Mouse (Mus musculus): Measurements from ENCODE around the gene Nup107. TPM values are rescaled to one million over a fixed set of nuclear protein-coding genes. Genes with fewer than 3 reads are reported as not detected.
A peak's percentile ranks its signal among the peaks of the same experiment; 100 is the strongest.
"Not testable (repeated sequence)": the region's sequence is repeated elsewhere in the genome, so short reads cannot be mapped to it uniquely, and the experiment has no call there.

Gene Nup107
- total RNA-seq, 1 experiment from 2014 or later = 96.1 TPM

DNA sequence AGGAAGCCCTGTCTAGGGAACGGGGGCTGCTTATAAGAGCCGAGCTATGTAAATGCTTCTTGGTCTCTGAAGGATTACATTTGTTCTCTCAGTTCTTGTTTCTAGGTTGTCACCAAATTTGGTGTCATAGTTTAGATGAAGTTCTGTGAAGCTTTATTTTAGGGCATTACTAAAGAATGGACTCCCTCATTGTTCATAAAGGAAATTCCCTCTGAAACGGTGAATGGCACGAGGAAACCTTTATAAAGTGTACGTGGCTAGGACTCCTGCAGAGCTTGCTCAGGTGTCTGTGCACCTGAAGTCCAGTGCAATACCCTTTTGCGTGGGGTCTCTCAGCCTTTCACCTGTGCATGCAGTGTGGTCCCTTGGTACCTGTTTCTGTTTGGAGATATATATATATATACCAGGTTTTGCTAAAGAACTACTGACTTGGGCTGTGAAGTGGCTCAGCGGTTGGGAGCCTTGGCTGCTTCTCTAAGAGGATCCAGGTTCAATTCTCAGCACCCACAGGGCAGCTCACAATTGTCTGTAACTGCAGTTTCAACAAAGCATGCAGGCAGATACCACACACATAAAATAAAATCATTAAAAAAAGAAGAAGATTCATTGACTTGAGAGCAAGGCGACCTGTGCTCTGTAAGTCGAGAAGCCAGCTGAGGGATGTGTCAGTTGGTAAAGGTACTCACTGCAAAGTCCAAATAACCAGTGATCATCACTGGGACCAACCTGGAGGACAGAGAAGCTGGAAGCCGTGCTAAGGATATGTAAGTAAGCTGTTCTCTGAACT, 32.5 kb downstream of the Nup107 start:
- no peak for ATAC-seq (replicated peaks in 1 of 2; ENCODE audit: insufficient read depth in 1 of 2, low FRiP score in 2 of 2, low TSS enrichment in 1 of 2, low read depth in 1 of 2, poor library complexity in 2 of 2, severe bottlenecking in 2 of 2)

DNA sequence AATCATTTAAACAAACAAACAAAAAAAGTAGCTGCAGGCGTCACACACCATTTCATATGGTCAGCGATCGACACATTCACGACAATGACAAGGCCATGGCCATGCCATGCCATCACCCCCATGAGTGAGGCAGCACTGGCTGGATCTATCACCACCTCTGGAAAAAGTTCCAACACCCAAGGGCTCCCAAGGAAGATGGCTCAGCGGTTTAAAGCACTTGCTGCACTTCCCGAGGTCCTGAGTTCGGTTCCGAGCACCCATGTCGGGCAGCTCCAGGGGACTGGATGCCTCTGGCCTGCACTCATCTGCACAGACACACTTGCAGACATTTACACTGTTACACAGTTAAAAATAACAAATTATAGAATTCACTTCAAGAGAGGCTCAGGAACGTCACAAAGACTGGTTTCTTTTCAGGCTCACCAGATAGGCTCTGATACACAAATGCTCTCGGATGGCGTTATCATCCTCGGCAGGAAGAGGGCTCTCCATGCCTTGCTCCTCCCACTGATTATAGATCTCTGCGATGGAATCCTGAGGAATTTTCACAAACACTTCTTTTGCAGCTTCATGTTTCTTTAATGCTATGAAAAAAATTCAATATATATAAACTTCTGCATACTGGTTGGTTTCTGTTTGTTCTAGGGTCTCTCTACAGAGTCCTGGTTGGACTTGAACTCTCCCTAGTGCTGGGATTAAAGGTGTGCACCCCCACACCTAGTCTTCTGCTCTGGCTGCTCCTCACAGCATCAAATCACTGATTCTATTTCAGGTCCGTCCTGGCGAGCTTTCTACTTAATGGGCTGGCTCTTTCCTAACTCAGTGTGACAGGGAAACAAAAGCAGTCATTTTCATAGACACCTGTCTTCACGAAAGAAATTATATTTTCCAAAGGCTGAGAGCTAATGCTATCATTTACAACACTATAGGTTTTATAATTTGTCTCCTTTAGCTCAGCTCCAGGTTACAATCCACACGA, 33.5 kb downstream of the Nup107 start:
- no peak for ATAC-seq (replicated peaks in 1 of 2; ENCODE audit: insufficient read depth in 1 of 2, low FRiP score in 2 of 2, low TSS enrichment in 1 of 2, low read depth in 1 of 2, poor library complexity in 2 of 2, severe bottlenecking in 2 of 2)

DNA sequence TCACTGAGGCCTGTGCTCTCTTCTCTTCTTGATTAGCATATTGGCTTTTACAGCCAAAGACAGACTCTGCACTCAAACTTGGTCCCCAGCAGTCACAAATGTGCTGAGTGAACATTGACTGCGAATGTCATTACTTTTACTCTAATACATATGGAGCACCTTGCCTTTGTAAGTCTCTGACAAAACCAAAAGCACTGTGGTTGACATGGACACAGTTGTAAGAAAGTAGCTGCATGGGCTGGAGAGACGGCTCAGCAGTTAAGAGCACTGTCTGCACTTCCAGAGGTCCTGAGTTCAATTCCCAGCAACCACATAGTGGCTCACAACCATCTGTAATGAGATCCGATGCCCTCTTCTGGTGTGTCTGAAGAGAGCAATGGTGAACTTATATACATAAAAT, 34.2 kb downstream of the Nup107 start:
- not testable (repeated sequence) for ATAC-seq (replicated peaks in 1 of 2; ENCODE audit: insufficient read depth in 1 of 2, low FRiP score in 2 of 2, low TSS enrichment in 1 of 2, low read depth in 1 of 2, poor library complexity in 2 of 2, severe bottlenecking in 2 of 2)

DNA sequence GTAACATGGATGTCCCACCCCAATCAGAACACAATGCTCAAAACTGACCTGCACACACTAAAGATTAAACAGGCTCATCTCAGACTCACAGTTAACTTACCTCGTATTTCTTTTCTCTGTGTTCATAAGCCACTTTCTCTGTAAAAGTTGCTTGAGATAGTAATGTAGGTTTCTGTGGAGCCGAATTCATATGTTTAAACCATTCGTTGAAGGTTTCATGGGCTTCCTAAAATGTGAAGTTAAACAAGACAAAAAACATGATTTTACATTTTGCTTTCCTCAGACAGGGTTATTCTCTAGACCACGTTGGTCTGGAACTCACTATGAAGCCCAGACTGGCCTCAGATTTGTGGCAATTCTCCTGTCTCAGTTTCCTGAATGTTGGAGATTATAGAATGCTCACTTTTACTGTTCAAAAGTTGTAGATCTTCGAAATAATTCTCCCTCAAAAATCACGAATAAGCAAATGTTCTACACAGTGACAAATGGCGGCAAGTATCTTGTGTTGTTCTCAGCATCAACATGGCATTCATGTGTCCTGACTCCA, 34.6 kb downstream of the Nup107 start:
- ATAC-seq (replicated peaks in 1 of 2; ENCODE audit: insufficient read depth in 1 of 2, low FRiP score in 2 of 2, low TSS enrichment in 1 of 2, low read depth in 1 of 2, poor library complexity in 2 of 2, severe bottlenecking in 2 of 2) = no peak

DNA sequence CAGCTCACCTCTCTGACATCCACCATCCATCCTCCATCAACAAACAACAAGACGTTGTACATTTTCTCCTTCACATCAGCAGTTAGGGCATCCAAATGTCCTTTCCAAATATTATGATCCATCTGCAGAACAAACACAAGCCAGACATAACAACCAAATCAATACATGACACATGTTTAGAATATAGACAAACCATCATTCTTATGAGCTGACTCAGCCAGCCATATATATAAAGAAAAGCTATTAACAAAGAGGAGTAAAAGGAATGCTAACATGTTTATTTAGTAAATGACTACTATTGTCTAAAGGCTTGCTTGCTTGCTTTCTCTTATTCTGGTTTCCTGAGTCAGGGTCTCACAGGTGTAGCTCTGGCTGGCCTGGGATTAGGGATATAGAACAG, 35.2 kb downstream of the Nup107 start:
- ATAC-seq (replicated peaks in 1 of 2; ENCODE audit: insufficient read depth in 1 of 2, low FRiP score in 2 of 2, low TSS enrichment in 1 of 2, low read depth in 1 of 2, poor library complexity in 2 of 2, severe bottlenecking in 2 of 2) = no peak

DNA sequence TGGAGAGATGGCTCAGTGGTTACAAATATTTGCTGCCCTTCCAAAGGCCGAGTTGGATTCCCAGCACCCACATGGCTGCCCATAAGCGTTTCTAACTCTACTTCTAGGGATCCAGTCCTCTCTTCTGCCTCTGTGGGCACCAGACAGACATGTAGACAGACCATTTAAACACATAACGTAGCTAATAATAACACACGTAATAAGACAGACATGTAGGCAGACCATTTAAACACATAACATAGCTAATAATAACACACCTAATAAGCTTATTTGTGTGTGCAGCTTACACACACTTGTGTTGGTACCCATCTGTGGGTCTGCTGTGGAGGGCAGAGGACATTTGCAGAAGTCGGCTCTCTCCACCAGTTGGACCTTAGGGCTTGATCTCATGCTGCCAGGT, 35.7 kb downstream of the Nup107 start:
- ATAC-seq (replicated peaks in 1 of 2; ENCODE audit: insufficient read depth in 1 of 2, low FRiP score in 2 of 2, low TSS enrichment in 1 of 2, low read depth in 1 of 2, poor library complexity in 2 of 2, severe bottlenecking in 2 of 2) = no peak

DNA sequence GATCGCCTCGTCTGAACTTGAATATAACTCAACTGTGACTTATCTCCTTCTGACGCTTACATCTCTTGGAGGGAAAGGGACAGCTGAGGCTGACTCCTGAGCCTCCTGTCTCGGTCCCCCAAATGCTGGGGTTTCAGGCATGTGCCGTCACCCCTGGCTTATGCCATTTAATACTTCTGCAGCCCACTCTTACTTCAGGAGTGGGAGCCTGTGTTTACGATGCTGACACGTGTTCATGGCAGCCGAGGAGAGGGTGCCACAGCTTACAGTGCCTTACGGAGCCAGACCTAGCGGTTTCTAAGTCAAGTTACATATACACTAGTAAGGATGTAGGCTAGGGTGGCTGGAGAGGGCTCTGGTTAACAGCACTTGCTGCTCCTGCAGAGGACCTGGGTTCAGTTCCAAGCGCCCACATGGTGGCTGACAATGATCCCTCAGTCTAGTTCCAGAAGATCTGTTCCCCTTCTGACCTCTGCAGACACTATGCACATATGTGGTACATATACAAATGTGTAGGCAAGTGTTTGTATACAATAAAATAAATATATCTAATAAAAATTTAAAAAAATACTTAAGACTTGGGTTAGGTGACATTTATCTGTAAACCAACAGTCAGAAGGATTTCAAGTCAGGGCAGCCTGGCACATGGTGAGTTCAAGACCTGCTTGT, 36.6 kb downstream of the Nup107 start:
- ATAC-seq (replicated peaks in 1 of 2; ENCODE audit: insufficient read depth in 1 of 2, low FRiP score in 2 of 2, low TSS enrichment in 1 of 2, low read depth in 1 of 2, poor library complexity in 2 of 2, severe bottlenecking in 2 of 2) = no peak

DNA sequence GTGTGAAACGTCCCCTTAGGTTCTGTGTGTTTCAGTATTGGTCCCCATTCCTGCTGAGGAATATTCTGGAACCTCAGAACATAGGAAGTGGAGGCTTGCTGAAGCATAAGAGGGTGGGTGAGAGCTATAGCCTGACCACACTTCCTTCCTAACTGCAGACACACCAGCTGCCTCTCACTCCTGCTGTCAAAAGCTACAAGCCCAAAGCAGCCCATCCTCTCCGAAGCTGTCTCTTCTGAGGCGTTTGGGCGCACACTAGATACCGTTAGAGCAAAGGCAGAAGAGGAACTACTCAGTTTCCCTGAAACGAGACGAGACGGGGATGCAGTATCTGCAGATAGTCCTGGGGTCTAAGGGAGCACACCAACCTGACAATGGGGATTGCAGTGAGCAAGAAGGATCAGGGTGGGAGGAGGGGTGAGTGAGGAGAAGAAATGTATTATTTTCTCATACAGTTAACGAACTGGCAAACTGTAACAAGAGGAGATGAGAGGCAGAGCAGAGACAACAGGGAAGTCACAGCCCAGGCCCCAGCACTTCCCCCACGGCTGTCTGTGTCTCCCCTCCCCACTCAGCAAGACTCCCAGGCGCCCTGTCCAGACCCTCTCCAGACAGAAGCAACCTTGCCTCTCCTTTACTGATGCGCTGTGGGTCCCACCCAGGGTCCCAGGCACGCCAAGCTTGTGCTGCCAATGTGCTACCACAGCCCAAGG, 37.3 kb downstream of the Nup107 start:
- ATAC-seq (replicated peaks in 1 of 2; ENCODE audit: insufficient read depth in 1 of 2, low FRiP score in 2 of 2, low TSS enrichment in 1 of 2, low read depth in 1 of 2, poor library complexity in 2 of 2, severe bottlenecking in 2 of 2) = peak; percentile 63 to 69

DNA sequence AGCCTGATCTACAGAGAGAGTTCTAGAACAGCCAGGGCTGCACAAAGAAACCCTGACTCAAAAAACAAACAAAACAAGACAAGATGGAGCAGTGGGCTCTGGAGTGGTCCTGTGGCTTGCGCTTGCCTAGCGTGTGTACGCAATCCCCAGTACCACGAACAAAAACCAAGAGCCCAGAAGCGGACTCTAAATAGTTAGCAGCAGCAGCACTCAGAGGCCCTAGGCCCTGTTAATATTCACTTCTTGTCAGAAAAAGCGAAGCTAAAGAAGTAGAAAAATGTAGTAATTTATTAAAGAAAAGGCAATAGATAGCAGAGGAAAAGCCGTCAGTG, 37.9 kb downstream of the Nup107 start:
- no peak for ATAC-seq (replicated peaks in 1 of 2; ENCODE audit: insufficient read depth in 1 of 2, low FRiP score in 2 of 2, low TSS enrichment in 1 of 2, low read depth in 1 of 2, poor library complexity in 2 of 2, severe bottlenecking in 2 of 2)

DNA sequence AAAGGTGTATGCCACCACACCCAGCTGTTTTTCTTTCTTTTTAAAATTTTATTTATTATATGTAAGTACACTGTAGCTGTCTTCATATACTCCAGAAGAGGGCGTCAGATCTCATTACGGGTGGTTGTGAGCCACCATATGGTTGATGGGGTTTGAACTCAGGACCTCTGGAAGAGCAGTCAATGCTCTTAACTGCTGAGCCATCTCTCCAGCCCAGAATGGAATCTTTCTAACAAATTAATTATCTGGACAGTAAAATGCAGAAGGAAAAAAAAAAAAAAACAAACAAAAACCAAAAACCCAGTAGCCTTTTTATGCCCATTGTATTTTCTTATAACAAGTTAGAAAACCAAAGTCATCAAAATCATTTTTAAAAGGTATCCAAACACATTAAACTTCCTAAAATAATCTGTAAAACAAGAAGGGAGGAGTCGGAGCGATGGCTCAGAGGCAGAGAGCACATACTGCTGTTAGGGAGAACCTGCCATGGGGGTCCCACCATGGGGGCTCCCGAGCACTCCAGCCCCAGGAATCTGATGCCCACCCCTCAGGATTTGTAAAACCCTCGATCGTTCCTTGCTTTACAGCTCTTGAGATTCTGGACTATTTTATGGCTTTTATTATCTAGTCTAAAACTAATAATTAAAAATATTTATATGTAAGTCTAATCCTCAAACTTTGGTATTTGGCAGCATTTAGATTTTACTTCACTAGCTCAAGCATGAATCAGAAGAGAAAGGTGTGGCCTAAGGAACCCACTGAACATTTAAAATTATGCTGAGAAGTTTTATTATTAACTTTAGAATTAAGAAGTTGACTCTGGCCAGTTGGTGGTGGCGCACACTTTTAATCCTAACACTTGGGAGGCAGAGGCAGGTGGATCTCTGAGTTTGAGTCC, 38.5 kb downstream of the Nup107 start:
- ATAC-seq (replicated peaks in 1 of 2; ENCODE audit: insufficient read depth in 1 of 2, low FRiP score in 2 of 2, low TSS enrichment in 1 of 2, low read depth in 1 of 2, poor library complexity in 2 of 2, severe bottlenecking in 2 of 2) = no peak

DNA sequence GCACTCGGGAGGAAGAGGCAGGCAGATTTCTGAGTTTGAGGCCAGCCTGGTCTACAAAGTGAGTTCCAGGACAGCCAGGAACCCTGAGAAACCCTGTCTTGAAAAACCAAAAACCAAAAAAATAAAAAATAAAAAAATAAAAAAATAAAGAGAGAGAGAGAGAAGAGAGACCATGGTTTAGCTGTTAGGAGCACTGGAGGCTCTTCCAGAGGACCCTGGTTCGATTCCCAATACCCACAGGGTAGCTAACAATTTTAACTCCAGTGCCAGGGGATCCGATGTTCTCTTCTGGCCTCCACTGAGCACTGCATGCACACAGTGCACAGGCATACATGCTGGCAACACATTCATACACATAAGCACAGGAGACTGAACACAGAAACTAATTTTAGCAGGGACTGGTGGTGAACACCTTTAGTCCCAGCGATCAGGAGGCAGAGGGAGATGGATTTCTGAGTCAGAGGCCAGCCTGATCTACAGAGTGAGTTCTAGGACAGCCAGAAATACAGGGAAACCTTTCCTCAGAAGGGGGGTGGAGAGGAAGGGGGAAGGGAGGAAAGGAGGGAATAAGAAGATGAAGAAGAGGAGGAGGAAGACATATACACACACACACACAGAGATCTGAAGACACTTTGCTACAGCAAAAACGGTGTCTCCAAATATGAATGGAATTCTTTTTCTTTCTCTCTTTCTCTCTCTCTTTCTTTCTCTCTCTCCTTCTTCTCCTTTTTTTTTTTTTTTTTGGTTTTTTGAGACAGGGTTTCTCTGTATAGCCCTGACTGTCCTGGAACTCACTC, 39.5 kb downstream of the Nup107 start:
- no peak for ATAC-seq (replicated peaks in 1 of 2; ENCODE audit: insufficient read depth in 1 of 2, low FRiP score in 2 of 2, low TSS enrichment in 1 of 2, low read depth in 1 of 2, poor library complexity in 2 of 2, severe bottlenecking in 2 of 2)

DNA sequence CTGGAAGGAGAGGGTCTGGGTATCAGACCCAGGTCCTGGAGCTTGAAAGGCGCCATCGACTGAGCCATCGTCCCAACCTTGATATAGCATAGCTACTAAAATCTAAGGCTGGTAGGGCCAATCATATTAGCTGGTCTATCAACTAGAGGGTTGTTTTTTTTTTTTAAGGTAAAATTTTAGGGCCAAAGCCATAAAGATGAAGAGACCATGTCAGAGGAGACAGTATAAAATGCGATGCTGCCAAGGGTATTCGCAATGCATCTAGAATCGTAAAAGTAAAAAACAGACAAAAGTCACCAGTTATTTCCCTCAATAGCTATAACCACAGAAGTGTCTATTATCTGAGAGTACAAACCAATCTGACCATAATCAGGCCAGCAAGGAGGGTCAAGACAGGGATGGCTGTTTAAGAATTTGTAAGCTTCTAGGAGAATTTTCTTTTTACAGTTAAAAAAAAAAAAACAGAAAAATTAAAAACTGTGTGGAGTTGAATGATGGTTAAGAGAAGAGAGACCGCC, 40.1 kb downstream of the Nup107 start:
- ATAC-seq (replicated peaks in 1 of 2; ENCODE audit: insufficient read depth in 1 of 2, low FRiP score in 2 of 2, low TSS enrichment in 1 of 2, low read depth in 1 of 2, poor library complexity in 2 of 2, severe bottlenecking in 2 of 2) = no peak

DNA sequence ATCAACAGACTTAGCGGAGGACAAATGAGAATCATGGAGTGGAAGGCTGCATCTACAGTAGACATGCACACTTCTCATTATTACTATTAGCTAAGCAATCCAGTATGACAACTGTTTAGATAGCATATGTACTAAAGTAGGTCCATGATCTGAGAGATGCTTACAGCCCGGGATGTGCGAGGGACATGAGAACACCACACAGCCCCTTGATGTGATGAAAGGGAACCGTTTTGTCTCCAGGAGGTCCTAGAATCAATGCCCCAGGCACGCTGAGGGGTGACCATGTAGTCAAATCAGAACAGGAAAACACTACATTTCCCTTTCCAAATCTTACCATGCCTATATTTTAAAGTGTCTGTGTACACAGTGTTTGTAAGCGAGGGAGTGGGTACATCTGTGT, 40.8 kb downstream of the Nup107 start:
- ATAC-seq (replicated peaks in 1 of 2; ENCODE audit: insufficient read depth in 1 of 2, low FRiP score in 2 of 2, low TSS enrichment in 1 of 2, low read depth in 1 of 2, poor library complexity in 2 of 2, severe bottlenecking in 2 of 2) = no peak

DNA sequence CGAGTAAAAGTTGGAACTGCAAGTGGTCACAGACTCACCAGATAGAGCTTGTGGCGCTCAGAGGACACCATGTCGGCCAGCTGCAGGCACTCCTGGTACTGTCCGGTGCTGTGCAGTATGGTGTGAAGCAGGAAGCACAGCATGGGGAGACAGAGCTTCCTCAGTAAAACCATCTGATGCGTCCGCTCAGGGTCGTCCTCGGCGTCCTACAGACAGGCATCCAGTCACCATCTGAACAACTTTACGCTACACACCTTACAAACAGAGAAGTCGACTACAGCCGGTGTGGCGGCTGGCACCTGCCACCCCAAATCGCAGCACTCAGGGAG, 41.3 kb downstream of the Nup107 start:
- ATAC-seq (replicated peaks in 1 of 2; ENCODE audit: insufficient read depth in 1 of 2, low FRiP score in 2 of 2, low TSS enrichment in 1 of 2, low read depth in 1 of 2, poor library complexity in 2 of 2, severe bottlenecking in 2 of 2) = no peak

DNA sequence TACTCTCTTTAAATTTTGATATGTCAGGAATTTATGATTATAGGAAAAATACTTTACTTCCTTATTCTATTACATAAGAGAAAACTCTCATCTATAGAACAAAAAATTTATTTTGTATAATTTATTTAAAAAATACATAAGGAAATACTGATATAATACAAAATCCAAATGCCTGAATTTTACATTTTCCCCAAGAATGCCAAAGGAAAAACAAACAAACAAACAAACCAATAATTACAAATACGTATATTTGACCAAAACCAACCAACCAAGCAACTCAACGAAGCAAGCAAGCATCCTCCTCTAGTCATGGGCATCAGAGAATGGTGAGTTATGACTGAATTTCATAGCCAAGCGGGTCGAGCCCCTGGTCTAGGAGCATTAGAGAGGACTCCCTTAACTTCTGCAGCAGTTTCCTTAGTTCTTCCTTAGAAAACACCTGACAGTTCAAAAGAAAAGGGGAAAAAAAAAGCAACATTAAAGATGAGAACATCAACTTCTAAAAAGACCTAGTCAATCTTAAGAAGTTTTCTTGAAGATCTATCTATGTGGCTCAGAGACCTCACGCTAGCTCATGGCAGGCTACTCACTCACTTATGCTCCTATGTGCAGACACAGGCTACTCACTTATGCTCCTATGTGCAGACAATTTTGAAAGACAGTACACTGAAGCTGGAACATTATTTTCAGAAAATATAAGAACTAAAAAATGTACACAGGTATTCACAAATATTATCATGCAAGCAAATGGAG, 41.8 kb downstream of the Nup107 start:
- no peak for ATAC-seq (replicated peaks in 1 of 2; ENCODE audit: insufficient read depth in 1 of 2, low FRiP score in 2 of 2, low TSS enrichment in 1 of 2, low read depth in 1 of 2, poor library complexity in 2 of 2, severe bottlenecking in 2 of 2)
